In the genomic region with DNA sequence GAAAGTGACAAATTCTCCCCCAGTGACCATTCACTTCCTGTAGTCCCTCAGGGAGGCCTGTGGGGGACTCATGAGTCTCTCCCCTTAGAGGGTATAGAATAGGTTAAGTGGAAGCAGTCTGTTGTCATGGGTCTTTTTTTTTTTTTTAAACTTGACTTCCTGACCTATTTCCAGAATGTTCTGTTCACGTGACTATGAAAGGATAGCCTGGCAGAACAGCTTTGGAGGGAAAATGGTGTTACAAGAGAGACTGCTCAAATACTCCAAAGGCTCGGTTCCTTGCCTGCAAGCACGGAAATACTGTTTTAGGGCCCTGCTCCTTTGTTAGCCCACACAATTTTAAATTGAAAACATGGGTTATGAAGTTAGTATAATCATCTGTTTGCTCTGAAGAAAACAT, we compare ENCODE assay signal across 26 mouse cellular contexts.
A peak's percentile ranks its signal among the peaks of the same experiment; 100 is the strongest.
DNase-seq lines count a peak whose midpoint lies in the region; ATAC-seq and TF ChIP-seq lines count a peak whose summit lies in the region.
"Had no signal": no experiment of that assay in that cellular context is flagged by ENCODE, and none has a peak within 500 bp of the region (broad histone marks: within the 10 kb centered on the region; RNA-seq: fewer than 3 reads in every experiment).

No protein-coding gene starts in this region.

- H3ac ChIP-seq in C2C12 (ENCODE audit: control insufficient read depth, insufficient read length, low read depth), result no peak overlapping the region
- no peak overlapping the region for H3ac ChIP-seq in myocyte (ENCODE audit: control insufficient read depth, insufficient read length)

- no peak overlapping the region for H3K9ac ChIP-seq in stomach, postnatal 0 days (ENCODE audit: low read length)
- H3K9ac ChIP-seq: embryonic facial prominence, embryonic 12.5 days; embryonic facial prominence, embryonic 15.5 days; forebrain, embryonic 13.5 days; heart, embryonic 13.5 days; hindbrain, embryonic 12.5 days; hindbrain, embryonic 15.5 days had no signal

- H3K27me3 ChIP-seq in C2C12 (ENCODE audit: control insufficient read depth, insufficient read depth, insufficient read length) (no peaks in the 10 kb centered on the region), myocyte (ENCODE audit: control insufficient read depth, insufficient read depth, insufficient read length) (no peaks in the 10 kb centered on the region)
- H3K27me3 ChIP-seq in stomach, postnatal 0 days (ENCODE audit: control insufficient read depth, insufficient read depth, low read length), result no peaks in the 10 kb centered on the region
- H3K27me3 ChIP-seq: CH12.LX; embryonic facial prominence, embryonic 12.5 days; embryonic facial prominence, embryonic 15.5 days; forebrain, embryonic 13.5 days; heart, embryonic 13.5 days; hindbrain, embryonic 12.5 days; hindbrain, embryonic 15.5 days had no signal

- H3K79me2 ChIP-seq in C2C12 (ENCODE audit: control insufficient read depth, insufficient read depth) (peaks cover 10% of the 10 kb centered on the region), myocyte (ENCODE audit: control insufficient read depth, insufficient read depth) (peaks cover 24% of the 10 kb centered on the region)

- H3K4me2 ChIP-seq in myocyte (ENCODE audit: low read depth), result peak overlapping the region; percentile 61
- H3K4me2 ChIP-seq in stomach, postnatal 0 days (replicated peaks; ENCODE audit: low read depth), result no peak overlapping the region
- H3K4me2 ChIP-seq: embryonic facial prominence, embryonic 12.5 days; embryonic facial prominence, embryonic 15.5 days; forebrain, embryonic 13.5 days; heart, embryonic 13.5 days; hindbrain, embryonic 12.5 days; hindbrain, embryonic 15.5 days had no signal

- H3K4me3 ChIP-seq in C2C12 (ENCODE audit: insufficient read depth, poor library complexity, severe bottlenecking) (no peak overlapping the region), myocyte (no peak overlapping the region)
- H3K4me3 ChIP-seq in stomach, postnatal 0 days (ENCODE audit: low read depth, low read length), result no peak overlapping the region
- H3K4me3 ChIP-seq: embryonic facial prominence, embryonic 12.5 days; embryonic facial prominence, embryonic 15.5 days; erythroblast, embryonic 14.5 days; forebrain, embryonic 10.5 days; forebrain, embryonic 13.5 days; gastrocnemius, adult 2 months; heart, embryonic 13.5 days; hindbrain, embryonic 12.5 days; hindbrain, embryonic 15.5 days had no signal

- H3K27ac ChIP-seq in stomach, postnatal 0 days (replicated peaks), result no peak overlapping the region
- H3K27ac ChIP-seq: embryonic facial prominence, embryonic 15.5 days; forebrain, embryonic 10.5 days; forebrain, embryonic 13.5 days; gastrocnemius, adult 2 months; heart, embryonic 13.5 days; hindbrain, embryonic 12.5 days; hindbrain, embryonic 15.5 days had no signal

- H3K9me3 ChIP-seq in stomach, postnatal 0 days (ENCODE audit: control insufficient read depth, low read length), result no peaks in the 10 kb centered on the region
- H3K9me3 ChIP-seq: embryonic facial prominence, embryonic 12.5 days; embryonic facial prominence, embryonic 15.5 days; forebrain, embryonic 10.5 days; forebrain, embryonic 13.5 days; G1E; heart, embryonic 13.5 days; hindbrain, embryonic 12.5 days; hindbrain, embryonic 15.5 days had no signal

- H3K79me3 ChIP-seq in C2C12 (ENCODE audit: low read depth), result peaks cover 4% of the 10 kb centered on the region

- peak; percentile 28 for DNase-seq in adipocyte (ENCODE audit: low spot score)
- DNase-seq in cerebellum, postnatal 10 days, result no peak
- DNase-seq in stomach, postnatal 0 days (ENCODE audit: low spot score), result no peak
- DNase-seq: adrenal gland, adult 8-10 months; adrenal gland, postnatal 25 days; cerebellum, adult 18-20 months; cerebellum, adult 9-10 months; cerebellum, postnatal 25 days; gastrocnemius, adult 2 months; gastrocnemius, postnatal 14 days; heart, postnatal 14 days; kidney, adult 11 months had no signal

- peaks cover 5% of the 10 kb centered on the region; the same call in 1 of the 2 replicates for H3K4me1 ChIP-seq in stomach, postnatal 0 days (replicated peaks; ENCODE audit: control insufficient read depth, insufficient read depth)

- WGBS in stomach, postnatal 0 days, result 84% methylated on average over 3 of the region's 3 CpGs

- TF ChIP-seq CTCF in C2C12 (IDR thresholded peaks at IDR 0.05; ENCODE audit: control insufficient read depth, insufficient read depth, insufficient read length), result no peak
- no peak for TF ChIP-seq CTCF in stomach, postnatal 0 days (IDR thresholded peaks at IDR 0.05; ENCODE audit: low read depth)

- TF ChIP-seq POLR2A in myocyte (IDR thresholded peaks at IDR 0.05; ENCODE audit: insufficient read length, low read depth), result no peak

- TF ChIP-seq EP300 in stomach, postnatal 0 days (optimal IDR thresholded peaks at IDR 0.05), result no peak

- ATAC-seq in granulocyte monocyte progenitor cell, adult 5-6 weeks (replicated peaks; ENCODE audit: poor library complexity, severe bottlenecking), result peak; percentile 43
- no peak for ATAC-seq in stomach, postnatal 0 days (ENCODE audit: low FRiP score, low TSS enrichment)
- no peak for ATAC-seq in erythroid progenitor cell, adult 5-6 weeks (replicated peaks; ENCODE audit: low FRiP score, poor library complexity, severe bottlenecking)

- H3K36me3 ChIP-seq in C2C12 (ENCODE audit: control insufficient read depth, insufficient read depth) (no peaks in the 10 kb centered on the region), myocyte (ENCODE audit: control insufficient read depth, insufficient read depth) (no peaks in the 10 kb centered on the region)
- H3K36me3 ChIP-seq in stomach, postnatal 0 days (ENCODE audit: control insufficient read depth, insufficient read depth, low read length), result no peaks in the 10 kb centered on the region
- H3K36me3 ChIP-seq: embryonic facial prominence, embryonic 12.5 days; embryonic facial prominence, embryonic 15.5 days; forebrain, embryonic 10.5 days; heart, embryonic 13.5 days; hindbrain, embryonic 12.5 days; hindbrain, embryonic 15.5 days had no signal

TF ChIP-seq in C2C12, 6 proteins besides CTCF, POLR2A, EP300 and RAD21:
- TF ChIP-seq USF1 (IDR thresholded peaks at IDR 0.05; ENCODE audit: low read depth) (peak; percentile 92), FOSL1 (IDR thresholded peaks at IDR 0.05; ENCODE audit: insufficient read depth, low read length, poor library complexity, severe bottlenecking) (no peak)

TF ChIP-seq in myocyte, 11 proteins besides CTCF, POLR2A, EP300 and RAD21:
- peak; percentile 87 for TF ChIP-seq USF1 (IDR thresholded peaks at IDR 0.05; ENCODE audit: low read depth)
- no peak for TF ChIP-seq E2F4 (IDR thresholded peaks at IDR 0.05; ENCODE audit: insufficient read depth)
- no peak for TF ChIP-seq CEBPB (IDR thresholded peaks at IDR 0.05; ENCODE audit: insufficient read depth, poor library complexity, severe bottlenecking)
TF ChIP-seq in myocyte: peak in this region for 1.
